Mouse (Mus musculus) cerebellum, adult 11 months (tissue): ENCODE results near the gene Akap11.
A peak's percentile ranks its signal among the peaks of the same experiment; 100 is the strongest.
"Not testable (repeated sequence)": the region's sequence is repeated elsewhere in the genome, so short reads cannot be mapped to it uniquely, and the experiment has no call there.

Source experiments
- DNase-seq: peaks from one replicate; pipeline ENCODE4 v3.0.0; 2022

Gene Akap11

DNA sequence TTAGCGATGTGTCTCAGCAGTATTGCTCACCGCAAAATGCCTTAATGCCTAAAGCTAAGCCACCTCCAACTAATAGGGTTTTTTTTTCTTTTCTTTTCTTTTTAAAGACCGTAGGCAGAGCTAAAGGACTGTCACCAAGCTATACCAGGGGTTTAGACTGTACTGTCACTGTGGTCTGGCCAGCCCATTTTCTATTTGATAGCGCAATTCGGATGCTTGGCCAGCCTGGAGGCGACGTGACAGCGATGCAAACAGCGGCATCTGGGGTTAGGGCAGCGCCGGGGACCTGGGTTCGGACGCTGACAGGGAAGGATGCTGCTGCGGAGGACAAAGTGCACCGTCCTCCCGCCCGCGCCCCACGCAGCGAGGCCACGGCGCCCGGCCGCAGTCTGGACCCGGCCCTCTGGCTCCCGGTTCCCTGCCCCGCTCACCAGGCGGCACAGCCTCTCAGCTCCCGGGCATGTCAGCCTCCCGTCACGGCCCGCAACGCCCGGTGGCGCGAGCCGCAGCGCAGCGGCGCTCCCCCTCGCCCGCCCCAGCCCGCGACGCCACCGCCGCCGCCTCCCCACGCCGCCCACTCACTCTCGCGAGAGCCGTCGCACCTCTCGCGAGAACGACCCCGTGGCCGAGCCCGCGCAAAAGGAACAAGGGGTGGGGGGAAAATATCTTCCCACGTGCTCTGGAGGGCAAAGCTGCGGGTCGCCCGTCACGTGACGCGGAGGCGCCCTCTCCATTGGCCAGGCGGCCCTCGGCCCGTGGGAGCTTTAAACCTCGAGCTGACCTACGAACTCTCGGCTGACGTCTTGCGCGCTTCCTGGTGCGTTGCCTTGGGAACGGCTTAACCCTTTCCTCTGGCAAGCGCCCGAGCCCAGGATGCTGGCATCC is at the start of gene Akap11:
Gene Akap11 (minus strand): TSS at position 528 of the 885 bp plus-strand sequence.
- peak; percentile 95 for DNase-seq

DNA sequence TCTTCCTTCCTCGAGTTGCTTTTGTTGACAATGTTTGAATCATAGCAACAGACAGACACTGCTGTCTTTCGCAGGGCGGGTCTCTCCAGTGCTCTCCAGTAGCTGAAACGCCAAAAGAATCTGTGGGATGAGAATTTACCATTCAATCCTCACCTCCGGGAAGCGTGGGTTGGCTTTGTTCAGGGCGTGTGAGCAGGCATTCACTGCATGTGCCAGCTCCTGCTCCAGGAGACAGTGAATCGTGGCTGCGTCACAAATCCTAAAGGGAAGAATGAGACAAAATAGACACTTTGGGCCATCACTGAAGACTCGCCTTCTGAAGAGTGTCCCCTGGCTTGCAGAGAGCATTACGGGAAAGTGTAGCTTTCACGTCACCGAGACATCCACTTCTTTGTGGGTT is 47.6 kb upstream of the Akap11 start:
- no peak for DNase-seq

DNA sequence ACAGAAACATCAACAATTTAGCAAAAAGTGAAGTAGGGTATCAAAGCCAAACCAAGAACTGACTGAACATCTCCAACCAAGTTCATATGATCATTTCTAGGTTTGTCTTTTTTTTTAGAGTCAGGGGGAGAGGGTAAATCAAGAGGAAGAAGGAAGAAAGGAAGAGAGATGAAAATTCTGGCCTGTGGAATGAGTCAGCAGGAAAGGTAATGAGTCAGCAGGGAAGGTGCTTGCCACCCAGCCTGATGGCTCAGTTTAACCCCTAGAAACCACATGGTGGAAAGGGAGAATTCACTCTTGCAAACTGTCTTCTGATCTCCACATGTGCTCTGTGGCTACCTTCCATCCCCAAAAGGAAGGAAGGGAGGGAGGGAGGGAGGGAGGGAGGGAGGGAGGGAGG is 46.6 kb upstream of the Akap11 start:
- DNase-seq: no peak

DNA sequence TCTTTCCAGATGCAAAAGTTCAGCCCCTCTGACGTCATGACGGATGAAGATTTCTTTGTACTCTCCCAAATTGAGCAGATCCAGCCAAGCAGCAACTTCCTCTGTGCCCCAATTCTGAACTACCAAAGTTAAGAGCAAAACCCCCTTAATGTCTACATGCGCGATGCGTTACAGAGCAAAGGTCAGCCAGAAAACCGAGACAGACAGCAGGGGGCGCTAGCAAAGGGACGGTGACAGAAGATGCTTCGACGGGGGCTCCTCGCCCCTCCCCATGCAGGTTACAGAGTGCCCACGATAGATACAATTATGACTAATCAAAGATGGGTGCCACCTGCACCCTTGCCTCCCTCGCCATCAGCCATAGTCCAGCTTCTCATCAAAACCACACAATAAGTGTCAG is 39.3 kb upstream of the Akap11 start:
- no peak for DNase-seq

DNA sequence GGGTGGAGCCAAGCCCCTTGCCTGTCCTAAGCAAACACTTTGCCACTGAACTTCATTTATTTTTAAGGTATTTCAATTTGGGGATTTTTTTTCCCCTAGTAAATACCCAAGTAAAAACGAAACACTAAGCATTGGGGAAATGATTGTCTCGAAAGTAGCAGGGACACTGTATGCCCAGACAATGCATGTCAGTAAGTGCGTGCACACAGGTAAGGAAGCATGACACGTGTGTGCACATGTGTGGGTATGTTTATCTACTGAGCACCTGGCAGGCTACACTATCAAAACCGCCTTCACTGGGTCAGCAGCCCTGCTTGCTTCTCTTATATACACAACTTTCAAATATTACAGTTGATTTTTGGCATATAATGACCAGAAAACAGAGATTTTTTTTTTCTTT is 31.8 kb upstream of the Akap11 start:
- DNase-seq: no peak

DNA sequence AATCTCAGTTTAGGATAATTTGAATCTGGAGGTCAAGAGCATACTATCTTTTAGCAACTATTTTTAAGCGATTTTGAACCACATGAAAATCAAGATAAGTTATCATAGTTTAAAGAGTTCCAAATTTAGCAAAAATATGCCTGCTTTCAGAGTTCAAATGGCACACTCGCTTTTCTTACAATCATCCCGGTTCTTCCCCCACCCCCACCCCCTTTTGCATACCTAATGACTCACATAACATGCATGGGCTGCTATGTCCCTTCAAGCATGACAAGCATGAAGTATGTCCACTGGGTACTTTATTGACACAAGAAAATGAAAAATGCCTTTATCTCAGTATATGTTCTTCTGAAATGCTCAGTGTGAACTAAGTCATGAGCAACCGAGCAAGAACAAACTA is 29.8 kb upstream of the Akap11 start:
- DNase-seq: no peak

DNA sequence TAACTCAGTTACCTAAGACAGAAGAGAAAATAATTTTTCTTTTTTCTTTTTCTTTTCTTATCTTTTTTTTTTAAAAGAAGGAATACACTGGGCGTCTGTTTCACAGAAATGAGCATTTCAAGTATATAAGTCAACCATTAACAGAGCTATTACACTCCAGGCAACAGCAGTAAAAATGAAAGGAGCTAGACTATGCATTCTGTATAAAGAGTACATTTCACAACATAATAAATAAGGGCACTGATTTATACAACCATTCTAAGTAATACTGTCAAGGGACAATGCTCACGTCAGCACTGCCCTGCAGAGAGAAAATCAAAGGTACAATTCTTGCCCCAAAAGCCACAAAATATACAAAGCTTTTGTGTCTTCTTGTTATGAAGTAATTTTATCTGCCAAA is 27.7 kb upstream of the Akap11 start:
- DNase-seq: no peak

DNA sequence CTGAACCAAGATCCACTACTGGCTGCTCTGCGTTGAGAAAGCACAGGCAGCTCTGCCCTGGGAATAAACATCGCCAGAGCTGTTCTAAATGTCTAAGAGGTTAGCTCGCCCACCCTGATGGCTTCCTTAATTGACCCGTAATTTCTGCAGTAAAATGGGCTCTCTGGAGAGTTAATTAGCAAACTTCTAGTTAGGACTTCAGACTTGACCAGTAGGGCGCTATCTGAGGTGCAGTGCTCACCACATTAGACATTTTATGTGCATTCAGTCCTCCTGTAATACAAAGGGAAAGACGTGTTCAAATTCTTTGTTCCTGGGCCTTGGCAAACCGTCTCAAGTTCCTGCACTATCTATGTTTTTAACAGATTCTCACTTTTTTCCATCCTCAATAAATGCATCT is 26.6 kb upstream of the Akap11 start:
- no peak for DNase-seq

DNA sequence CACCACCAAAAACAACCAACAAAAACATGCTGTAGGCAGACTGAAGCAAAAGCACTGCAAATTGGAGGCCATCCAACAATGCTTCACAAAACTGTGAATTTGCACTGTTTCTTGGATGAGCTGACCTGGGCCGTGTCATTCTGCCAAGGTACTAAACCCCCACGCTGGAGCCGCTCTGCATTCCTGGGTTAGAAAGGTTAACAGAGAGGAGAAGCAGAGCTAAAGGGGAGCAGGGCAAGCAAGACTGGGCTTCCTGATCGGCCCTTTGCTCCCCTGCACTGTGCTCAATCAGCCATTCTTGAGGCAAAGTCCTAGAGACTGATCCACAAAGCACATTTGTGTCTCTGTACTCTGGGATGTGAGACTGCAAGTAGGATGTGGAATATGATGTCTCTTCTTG is 25.5 kb upstream of the Akap11 start:
- DNase-seq: no peak

DNA sequence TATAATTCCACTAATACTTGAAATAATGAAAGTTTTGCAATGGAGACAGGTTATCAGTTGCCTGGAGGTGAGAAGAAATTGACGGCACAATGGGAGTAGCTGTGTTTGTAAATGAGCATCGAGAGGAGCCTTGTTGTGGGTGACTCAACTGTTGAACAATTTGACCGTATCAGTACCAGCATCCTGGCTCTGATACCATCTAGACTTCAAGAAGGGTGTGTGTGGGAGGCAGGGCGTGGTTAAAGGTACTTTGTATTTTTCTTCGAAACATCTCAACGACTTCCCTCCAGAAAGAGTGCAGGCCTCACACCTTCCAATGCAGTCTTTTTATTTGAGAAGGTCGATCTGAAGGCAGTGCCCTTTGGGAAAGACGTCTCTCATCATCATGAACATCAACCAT is 22.4 kb upstream of the Akap11 start:
- DNase-seq: no peak

DNA sequence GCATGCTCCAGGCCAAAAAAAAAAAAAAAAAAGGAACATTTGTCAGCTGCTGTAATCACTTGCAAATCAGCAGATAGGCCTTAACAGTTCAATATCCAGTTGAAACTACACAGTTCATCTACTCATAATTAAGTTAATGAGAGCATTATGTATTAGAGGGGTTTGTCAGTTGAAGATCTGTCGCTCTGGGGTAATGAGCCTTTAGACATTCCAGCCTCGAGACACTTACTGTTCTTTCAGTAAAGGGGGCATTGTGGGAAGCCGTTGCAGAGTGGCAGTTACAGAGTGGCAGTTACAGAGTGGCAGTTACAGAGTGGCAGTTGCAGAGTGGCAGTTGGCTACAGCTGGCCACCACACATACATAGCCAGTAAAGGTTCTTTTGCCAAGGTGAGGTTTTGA is 18.2 kb upstream of the Akap11 start:
- not testable (repeated sequence) for DNase-seq

DNA sequence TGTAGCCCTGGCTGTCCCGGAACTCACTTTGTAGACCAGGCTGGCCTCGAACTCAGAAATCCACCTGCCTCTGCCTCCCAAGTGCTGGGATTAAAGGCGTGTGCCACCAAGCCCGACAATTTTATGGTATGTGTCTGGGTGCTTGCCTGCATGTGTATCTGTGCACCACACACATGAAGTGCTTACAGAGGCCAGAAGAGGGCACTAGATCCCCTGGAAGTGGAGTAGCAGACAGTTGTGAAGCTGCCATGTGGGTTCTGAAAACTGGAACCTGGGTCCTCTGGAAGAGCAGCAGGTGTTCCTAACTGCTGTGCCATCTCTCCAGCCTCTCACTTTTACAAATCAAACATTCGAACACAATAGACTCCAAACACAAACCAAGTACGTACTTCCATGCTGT is 17.1 kb upstream of the Akap11 start:
- no peak for DNase-seq

DNA sequence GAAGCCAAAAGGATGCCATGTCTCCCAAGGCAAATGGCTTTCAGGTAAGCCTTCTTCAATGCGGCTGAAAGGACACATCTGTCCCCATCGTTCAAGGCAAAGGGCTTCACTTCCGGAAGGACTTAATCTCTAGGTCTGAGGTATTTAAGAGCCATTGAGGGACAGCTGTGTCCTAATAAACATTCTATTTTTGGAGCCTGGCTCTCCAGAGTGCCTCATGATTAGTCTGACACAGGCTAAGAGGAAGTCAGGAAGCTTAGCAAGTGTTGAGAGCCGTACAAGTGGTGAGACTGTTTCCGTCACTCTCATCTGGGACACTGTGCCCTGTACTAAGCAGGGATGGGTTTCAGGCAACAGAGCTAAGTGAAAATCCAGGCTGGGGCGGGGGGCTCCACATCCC is 12.2 kb upstream of the Akap11 start:
- no peak for DNase-seq

DNA sequence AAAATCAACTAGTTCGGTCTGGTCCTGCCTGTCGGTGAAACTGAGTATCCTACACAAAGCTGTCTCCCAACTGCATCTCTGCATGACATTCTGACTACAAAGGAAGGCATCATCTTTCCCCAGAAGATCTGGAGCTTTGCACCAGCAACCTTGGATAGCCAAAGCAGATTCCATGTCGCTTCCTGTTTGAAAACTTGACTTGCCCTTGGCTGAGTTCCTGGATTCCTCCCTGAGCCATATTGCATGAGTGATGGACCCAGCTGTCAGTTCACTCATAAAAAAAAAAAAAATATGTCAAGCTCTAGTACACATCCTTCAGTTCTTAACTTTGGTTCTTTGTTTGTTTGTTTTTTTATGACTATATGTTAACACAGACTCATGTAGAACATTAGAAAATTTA is 4.7 kb upstream of the Akap11 start:
- no peak for DNase-seq

DNA sequence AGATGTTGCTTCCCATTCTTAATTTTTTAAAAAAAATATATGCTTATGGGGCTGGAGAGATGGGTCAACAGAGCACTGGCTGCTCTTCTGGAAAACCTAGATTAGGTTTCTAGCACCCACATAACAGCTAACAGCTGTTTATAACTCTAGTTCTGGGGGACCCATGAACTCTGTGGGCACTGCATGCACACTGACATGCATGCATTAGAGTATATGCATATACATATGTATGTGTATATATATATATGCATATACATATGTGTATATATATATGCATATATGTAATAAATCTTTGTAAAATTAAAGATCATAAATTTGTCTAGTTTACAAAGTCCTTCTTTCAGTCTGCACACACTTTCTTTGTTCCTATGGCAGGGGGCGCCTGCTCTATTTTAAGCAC is 3.2 kb upstream of the Akap11 start:
- DNase-seq: no peak

DNA sequence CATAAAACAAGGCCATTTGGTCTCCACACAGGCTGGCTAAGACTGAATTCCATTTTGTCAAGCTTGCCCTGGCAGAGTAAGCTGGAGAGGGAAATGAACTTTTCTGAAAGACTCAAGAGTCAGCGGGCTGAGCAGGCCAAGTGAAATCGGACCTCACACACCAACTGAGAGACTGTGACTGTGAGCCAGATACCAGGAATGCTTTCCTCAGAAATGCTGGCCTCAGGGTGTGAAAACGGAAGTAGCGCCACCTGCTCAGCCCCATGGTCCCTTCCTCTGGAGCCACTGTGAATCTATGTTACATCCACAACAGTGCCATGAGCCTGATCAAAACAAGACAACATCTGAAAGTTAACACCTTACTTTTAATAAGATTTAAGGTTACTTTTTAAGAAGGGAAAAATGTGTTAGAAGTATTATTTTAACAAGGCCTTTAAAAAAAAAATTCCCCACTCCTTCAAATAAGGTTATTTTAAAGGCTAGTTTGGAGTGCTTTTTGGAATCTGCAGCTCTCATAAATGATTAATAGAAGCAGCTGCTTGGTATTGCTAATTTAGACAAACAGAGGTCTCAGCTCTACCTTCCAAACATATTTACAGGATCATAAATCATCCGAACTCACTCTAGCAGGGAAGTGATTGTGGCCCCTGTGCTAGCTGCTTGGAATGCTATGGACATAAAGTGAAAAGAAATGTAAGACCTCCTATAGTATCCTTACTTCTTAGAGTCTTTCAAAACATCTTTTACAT is 2.1 kb upstream of the Akap11 start:
- peak; percentile 29 for DNase-seq

DNA sequence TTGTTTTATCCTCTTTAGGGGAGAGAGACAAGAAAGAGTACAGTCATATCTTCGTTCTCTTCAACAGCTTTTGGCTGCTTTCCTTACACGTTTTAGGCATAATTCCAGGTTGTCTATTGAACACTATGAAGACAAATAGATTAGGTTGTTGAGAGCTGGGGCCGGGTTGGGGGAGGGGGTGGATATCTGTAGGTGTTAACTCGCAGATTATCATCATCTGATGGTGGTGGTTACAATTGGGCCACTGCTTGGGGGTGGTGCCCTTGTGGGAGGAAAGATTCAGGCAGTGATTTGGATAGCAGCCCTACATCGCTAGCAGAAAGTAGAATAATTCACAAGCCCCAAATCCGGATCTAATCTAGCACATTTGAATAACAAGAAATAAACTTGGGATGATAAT is 943 bp upstream of the Akap11 start:
- peak; percentile 26 for DNase-seq

DNA sequence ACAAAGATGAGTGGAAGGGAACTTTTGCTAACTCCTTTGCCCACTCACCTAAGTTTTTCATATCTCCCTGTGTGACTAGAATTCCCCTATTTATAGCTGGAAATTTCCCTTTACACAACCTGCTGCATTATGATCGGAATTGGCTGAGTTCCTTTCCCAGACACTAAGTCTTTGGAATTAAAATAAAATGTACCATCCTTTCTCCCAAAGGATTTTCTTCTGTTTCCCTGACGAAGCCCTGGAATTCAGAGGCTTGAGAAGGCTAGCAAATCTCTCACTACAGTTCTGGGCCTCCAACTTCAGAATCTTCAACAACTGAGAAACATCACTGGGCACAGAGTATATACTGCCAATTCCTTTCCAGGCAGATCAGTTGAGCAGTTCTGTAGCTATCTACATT is 1.2 kb downstream of the Akap11 start:
- DNase-seq: no peak

DNA sequence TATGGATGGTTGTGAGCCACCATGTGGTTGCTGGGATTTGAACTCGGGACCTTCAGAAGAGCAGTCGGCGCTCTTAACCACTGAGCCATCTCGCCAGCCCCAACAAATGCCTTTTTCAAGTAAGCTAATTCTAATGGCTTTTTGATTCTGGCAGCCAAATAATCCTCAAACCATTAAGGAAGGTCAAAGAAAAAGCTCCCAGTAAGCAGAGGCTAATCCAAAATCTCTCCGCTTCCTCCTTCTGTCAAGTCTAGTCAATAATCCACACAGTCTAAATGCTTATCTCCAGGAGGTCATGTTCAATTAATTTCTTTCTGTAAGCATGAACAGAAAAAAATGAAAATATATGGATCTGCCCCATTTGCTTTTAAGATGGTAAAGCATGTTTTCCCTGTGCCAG is 2.0 kb downstream of the Akap11 start:
- DNase-seq: no peak

DNA sequence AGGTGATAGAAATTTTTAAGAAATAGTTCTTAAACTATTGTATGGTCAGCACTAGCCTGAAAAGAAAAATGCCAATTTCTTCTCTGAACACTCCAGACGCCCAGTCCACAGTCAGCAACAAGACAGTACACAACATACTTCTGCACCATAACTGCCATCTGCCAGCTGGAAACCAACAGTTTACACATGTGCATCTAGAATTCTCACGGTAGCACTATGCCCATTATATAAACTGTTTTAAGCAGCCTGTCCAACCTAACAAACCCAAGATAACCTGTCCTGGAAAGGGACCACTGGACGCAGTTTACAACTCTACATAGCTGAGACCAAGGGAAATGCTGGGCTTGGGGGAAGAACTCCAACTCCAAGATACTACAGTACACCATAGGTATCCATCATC is 2.9 kb downstream of the Akap11 start:
- no peak for DNase-seq

DNA sequence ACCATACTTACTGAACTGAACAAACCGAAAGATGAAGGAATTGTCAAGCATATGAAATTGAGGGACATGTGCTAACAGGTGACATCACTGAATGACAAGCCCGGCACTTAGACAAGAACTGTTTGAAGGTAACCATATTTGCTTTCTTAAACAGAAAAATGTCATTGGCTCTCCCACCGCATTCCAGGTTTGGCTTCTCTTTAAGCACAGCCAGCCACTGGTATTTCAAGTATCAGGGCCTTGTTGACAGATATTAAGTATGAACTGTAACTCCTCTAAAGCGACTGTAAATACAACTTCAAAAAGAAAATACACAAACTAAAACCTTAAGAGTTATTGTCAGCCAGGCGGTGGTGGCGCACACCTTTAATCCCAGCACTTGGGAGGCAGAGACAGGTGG is 4.3 kb downstream of the Akap11 start:
- no peak for DNase-seq

DNA sequence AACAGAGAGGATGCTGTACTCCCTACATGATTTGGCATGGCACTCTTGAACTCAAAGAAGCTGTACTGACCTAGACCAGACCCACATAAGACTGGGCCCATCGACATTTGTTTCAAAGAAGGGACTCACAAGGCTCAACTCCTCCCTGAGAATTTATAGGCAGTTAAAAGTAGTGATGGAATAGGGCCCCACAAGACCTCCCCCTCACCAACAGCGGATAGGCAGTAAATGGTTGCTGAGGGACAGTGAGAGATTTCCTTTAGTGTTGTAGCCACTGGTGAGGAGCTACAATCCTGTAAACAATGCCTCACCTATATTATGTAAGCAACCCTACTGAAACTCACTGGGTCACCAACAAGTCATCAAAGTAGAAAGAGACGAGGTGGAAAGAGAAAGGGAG is 6.4 kb downstream of the Akap11 start:
- no peak for DNase-seq

DNA sequence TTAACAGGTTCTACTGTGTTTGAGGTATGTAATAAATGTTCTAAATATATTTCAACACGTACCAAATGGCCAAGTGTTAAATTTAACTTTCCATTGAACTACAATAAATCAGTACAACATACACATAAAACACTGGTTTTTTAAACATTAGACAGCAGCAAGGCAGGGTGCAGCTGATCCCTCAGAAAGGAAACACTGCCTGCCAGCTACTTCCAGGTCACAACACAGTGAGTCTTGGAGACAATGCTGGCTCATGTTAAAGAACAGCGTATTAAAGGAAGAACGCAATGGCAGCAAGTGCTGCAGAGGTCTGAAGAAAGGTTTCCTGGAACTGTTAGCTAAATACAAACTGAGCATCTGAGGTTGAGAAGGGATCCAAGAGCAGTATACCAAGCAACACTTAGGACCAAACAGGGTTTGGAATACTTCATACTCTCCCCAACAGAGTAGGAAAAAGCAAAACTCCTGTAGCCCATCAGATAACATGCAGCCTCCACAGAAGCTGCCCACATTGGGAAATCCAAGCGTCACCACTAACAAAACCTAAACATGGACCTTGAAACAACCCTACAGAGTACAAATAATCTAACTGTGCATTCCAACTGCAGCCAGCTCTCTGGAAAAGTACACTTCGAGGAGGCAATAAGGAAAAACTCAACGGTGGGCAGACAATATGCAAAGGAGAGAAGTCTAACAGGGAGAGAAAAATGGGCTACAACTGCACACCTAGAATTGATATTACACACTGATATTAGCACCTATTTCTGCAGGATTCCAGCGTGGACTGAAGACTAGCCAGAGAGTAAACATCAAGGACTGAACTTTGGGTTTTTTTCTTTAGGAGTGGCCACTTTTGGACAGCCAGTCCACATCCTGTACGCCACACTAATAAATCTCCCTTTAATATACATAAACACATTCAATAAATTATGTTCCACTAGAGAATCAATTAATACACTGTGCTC is 7.9 kb downstream of the Akap11 start:
- DNase-seq: no peak
